Mouse (Mus musculus): Measurements from ENCODE around the gene Lrmda. TPM values are rescaled to one million over a fixed set of nuclear protein-coding genes. Genes with fewer than 3 reads are reported as not detected.

The Lrmda gene
- polyA plus RNA-seq, 1 experiment from 2014 or later = 0.94 TPM

DNA sequence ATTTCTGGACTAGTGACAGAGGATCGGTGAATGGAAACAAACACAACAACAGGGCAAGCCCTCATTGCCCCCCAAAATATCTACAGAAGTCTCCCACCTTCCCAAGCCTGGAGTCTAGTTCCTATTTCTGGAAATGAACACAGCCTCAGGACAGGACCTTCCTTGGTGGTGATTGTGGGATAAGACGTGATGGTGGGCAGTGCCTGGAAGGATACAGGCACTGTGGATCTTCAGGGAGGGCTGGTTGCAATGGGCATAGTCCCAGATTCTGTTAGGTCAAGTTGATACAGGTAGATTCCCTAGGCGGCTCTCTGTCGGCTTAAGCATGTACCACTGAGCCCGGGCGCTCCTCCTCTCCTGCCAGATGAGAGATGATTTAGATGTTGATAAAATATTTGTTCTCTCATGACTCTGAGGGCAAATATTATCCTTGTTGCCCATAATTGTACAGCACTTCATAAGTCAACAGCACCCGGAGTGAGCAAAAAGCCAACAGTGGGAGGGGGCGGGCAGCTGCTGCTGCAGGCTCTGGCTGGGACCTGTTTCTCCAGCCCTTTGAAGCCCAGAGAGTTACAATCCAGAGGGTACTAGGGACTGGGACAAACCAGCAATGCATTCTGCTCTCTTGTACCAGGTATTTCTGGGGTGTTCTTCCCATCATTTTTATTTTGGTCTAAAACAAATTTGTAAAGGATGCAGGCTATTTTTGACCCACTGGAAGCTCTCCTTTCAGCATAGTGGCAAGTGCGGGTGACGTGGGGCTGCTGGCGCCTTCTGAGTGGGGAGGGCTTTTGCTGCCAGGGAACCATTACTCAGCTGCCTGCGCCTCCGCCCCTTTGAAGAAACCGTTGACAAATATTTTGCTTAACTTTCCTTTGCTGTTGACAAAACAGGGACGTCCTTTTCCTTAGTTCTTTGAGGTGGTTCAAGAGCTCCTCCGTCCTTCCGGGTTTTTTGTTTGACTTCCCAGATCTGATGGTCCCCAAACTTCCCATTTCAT is 630.8 kb downstream of the Lrmda start:
- H3K4me1 ChIP-seq (ENCODE audit: control insufficient read depth, insufficient read depth, low read length) = peaks cover 39% of the 10 kb centered on the region
- WGBS = 38% methylated on average over 17 of the region's 17 CpGs
- no peaks in the 10 kb centered on the region for H3K9me3 ChIP-seq (replicated peaks; ENCODE audit: control insufficient read depth, low read length)
- ATAC-seq (ENCODE audit: insufficient read depth, low FRiP score) = peak; percentile 43; the same call in 1 of the 2 replicates
- peak overlapping the region; percentile 22; the same call in 1 of the 2 replicates for H3K4me2 ChIP-seq (ENCODE audit: low read depth, low read length)
- H3K27me3 ChIP-seq (ENCODE audit: control insufficient read depth, insufficient read depth, low read length) = no peaks in the 10 kb centered on the region
- H3K9ac ChIP-seq (ENCODE audit: low read length) = no peak overlapping the region; the same call in 1 of the 2 replicates
- H3K4me3 ChIP-seq (replicated peaks; ENCODE audit: low read length) = no peak overlapping the region
- H3K27ac ChIP-seq (ENCODE audit: low read length) = peak overlapping the region; percentile 75
- H3K36me3 ChIP-seq (ENCODE audit: control insufficient read depth, insufficient read depth, low read length) = no peaks in the 10 kb centered on the region

DNA sequence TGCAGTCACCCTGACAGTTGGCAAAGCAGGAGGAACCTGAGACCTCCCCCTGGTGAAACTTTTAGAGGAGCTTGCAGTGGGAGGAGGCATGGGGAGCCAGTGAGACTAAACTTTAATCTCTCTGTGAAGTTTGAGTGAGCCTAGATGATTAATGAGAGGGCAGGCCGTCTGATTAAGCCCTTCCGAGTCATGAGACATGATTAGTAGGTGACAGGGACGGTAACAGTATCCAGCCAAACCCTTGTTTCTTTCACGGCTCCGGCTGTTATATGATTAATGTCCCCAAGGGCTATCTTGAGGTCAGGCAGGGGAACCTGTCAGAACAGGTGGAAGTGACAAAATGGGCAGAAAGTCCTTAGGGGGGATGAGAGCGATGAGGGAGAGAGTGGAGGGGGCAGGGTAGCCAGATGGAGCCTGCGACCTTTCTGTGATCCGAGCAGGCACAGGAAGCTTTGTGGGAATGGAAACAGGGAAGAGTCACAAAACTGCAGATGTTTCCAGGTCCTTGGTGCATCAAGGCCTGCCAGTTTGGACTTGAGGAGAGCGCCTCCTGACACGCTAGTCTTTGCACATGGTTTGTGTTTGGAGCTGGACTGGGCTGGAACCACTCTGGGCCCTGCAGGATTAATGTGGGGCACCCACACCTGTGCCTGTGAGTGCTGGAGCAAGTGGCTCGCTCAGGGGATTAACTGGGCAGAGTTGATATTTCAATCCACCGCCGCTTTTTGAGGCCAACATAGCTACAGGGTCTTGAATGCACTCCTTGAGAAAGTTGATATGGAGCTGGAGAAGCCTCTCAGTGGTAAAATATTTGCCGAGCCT is 631.8 kb downstream of the Lrmda start:
- Histone ChIP-seq H3K4me2 (ENCODE audit: low read depth, low read length) (no peak overlapping the region), H3K27ac (ENCODE audit: low read length) (peak overlapping the region; percentile 75), H3K9me3 (replicated peaks; ENCODE audit: control insufficient read depth, low read length) (no peaks in the 10 kb centered on the region), H3K36me3 (ENCODE audit: control insufficient read depth, insufficient read depth, low read length) (no peaks in the 10 kb centered on the region), H3K4me3 (replicated peaks; ENCODE audit: low read length) (no peak overlapping the region), H3K9ac (ENCODE audit: low read length) (no peak overlapping the region; the same call in 1 of the 2 replicates), H3K4me1 (ENCODE audit: control insufficient read depth, insufficient read depth, low read length) (peaks cover 38% of the 10 kb centered on the region), H3K27me3 (ENCODE audit: control insufficient read depth, insufficient read depth, low read length) (no peaks in the 10 kb centered on the region)
- 36% methylated on average over 14 of the region's 14 CpGs for WGBS
- ATAC-seq (ENCODE audit: insufficient read depth, low FRiP score) = no peak

DNA sequence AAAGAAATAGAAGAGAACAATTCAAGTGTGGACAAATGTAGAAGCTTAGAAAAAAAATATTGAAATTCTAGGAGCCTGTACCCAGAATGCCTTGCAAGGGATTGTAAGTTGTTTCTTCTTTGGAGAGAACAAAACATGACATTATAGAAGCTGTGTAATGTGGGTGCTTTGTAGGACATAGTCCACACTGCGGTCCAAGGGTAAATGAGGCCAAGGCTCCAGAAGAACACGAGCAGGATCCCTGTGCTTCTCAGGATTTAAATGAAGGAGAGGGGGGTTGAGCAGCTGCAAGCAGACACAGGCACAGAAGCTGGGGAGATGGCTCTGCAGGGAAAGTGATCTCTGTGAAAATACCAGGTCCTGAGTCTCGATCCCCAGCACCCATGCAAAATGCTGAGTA is 643.0 kb downstream of the Lrmda start:
- H3K4me3 ChIP-seq (replicated peaks; ENCODE audit: low read length) = no peak overlapping the region
- H3K4me2 ChIP-seq (ENCODE audit: low read depth, low read length) = no peak overlapping the region
- ATAC-seq (ENCODE audit: insufficient read depth, low FRiP score) = no peak
- H3K27me3 ChIP-seq (ENCODE audit: control insufficient read depth, insufficient read depth, low read length) = no peaks in the 10 kb centered on the region
- WGBS = 48% methylated on average over 3 of the region's 3 CpGs
- H3K4me1 ChIP-seq (ENCODE audit: control insufficient read depth, insufficient read depth, low read length) = no peaks in the 10 kb centered on the region
- no peaks in the 10 kb centered on the region for H3K9me3 ChIP-seq (replicated peaks; ENCODE audit: control insufficient read depth, low read length)
- H3K27ac ChIP-seq (ENCODE audit: low read length) = no peak overlapping the region
- H3K9ac ChIP-seq (ENCODE audit: low read length) = no peak overlapping the region
- H3K36me3 ChIP-seq (ENCODE audit: control insufficient read depth, insufficient read depth, low read length) = no peaks in the 10 kb centered on the region

DNA sequence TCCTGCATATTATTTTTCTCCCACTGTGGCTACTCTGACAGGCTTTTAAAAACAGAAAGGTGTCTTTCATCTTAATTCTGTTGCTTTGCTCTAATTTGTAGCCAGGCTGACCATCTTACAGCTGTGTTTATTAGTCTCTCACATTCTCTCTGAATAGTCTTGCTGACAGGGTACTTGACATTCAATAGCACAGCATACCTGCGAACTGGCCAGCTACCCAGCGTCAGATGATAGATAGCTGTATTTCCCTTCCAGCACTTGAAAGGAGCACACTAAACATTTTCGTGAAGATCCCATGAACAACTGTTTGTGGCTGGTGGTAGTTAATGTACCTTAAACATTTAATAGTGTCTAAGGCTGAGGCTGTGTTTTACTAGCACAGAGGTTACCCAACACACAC is 646.9 kb downstream of the Lrmda start:
- Histone ChIP-seq H3K36me3 (ENCODE audit: control insufficient read depth, insufficient read depth, low read length) (no peaks in the 10 kb centered on the region), H3K4me2 (ENCODE audit: low read depth, low read length) (no peak overlapping the region), H3K27ac (ENCODE audit: low read length) (no peak overlapping the region), H3K9me3 (replicated peaks; ENCODE audit: control insufficient read depth, low read length) (no peaks in the 10 kb centered on the region), H3K9ac (ENCODE audit: low read length) (no peak overlapping the region), H3K27me3 (ENCODE audit: control insufficient read depth, insufficient read depth, low read length) (no peaks in the 10 kb centered on the region), H3K4me1 (ENCODE audit: control insufficient read depth, insufficient read depth, low read length) (no peaks in the 10 kb centered on the region), H3K4me3 (replicated peaks; ENCODE audit: low read length) (no peak overlapping the region)
- ATAC-seq (ENCODE audit: insufficient read depth, low FRiP score) = no peak
- 62% methylated on average over 3 of the region's 3 CpGs for WGBS

DNA sequence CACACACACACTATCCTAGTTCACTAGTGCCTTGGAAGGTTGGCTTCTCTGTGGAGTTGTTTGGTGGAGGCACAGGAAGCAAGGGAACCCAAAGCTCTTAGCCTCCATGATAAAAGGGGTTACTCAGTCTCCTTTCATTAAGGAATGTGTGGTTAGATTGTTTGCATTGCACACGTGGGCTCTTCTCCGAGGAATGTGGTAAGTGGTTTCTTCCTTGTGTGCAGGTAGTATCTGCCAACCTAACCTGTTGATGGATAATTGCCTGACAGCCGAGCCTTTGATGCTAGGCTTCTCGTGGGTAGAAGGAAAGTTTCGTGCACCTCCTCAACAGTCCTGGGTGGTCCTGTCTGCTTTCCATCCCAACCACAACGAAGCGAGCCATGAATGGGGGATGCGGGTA is 648.8 kb downstream of the Lrmda start:
- H3K4me2 ChIP-seq (ENCODE audit: low read depth, low read length) = no peak overlapping the region
- no peak overlapping the region for H3K27ac ChIP-seq (ENCODE audit: low read length)
- H3K4me1 ChIP-seq (ENCODE audit: control insufficient read depth, insufficient read depth, low read length) = no peaks in the 10 kb centered on the region
- H3K9ac ChIP-seq (ENCODE audit: low read length) = no peak overlapping the region
- no peak overlapping the region for H3K4me3 ChIP-seq (replicated peaks; ENCODE audit: low read length)
- no peak for ATAC-seq (ENCODE audit: insufficient read depth, low FRiP score)
- 27% methylated on average over 8 of the region's 8 CpGs for WGBS
- H3K36me3 ChIP-seq (ENCODE audit: control insufficient read depth, insufficient read depth, low read length) = no peaks in the 10 kb centered on the region
- H3K9me3 ChIP-seq (replicated peaks; ENCODE audit: control insufficient read depth, low read length) = no peaks in the 10 kb centered on the region
- H3K27me3 ChIP-seq (ENCODE audit: control insufficient read depth, insufficient read depth, low read length) = no peaks in the 10 kb centered on the region

DNA sequence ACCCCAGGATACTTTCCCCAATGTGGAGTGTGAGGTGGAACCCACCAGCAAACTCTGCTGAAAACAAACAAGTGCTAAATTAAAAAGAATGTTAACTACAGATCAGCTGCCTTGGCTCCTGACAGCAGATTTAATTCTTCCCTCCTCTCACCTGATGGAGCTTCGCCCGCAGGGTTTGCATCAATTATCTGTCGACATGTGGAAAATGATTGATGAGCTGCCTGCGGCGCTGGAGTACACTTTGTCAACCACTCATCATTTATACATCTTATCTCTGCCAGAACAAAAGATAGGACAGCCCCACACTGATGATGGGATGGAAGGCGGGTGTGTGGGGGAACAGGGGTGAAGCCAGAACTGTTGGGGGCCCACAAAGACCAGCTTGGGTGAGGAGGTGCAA is 649.2 kb downstream of the Lrmda start:
- Histone ChIP-seq H3K4me1 (ENCODE audit: control insufficient read depth, insufficient read depth, low read length) (no peaks in the 10 kb centered on the region), H3K9me3 (replicated peaks; ENCODE audit: control insufficient read depth, low read length) (no peaks in the 10 kb centered on the region), H3K36me3 (ENCODE audit: control insufficient read depth, insufficient read depth, low read length) (no peaks in the 10 kb centered on the region), H3K4me3 (replicated peaks; ENCODE audit: low read length) (no peak overlapping the region), H3K9ac (ENCODE audit: low read length) (no peak overlapping the region), H3K27ac (ENCODE audit: low read length) (no peak overlapping the region), H3K4me2 (ENCODE audit: low read depth, low read length) (no peak overlapping the region), H3K27me3 (ENCODE audit: control insufficient read depth, insufficient read depth, low read length) (no peaks in the 10 kb centered on the region)
- 31% methylated on average over 6 of the region's 6 CpGs for WGBS
- ATAC-seq (ENCODE audit: insufficient read depth, low FRiP score) = no peak

DNA sequence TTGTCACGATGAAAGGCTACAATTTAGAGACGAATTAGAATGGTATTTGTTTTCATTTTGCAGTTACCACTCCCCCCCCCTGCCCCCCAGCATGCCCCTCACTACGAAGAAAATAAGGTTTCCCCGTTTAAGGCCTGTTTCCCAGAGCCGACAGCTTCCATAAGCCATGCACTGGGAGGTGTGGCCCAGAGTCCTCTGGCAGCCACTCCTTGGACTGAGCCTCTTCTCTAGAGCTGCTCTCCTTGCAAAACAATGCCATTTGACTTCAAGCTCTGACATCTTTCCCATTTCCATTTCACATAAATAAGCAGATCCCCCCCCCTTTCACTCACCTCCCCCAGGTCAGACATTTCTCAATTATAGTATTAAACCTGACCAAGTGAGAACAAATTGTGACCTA is 654.1 kb downstream of the Lrmda start:
- no peak for ATAC-seq (ENCODE audit: insufficient read depth, low FRiP score)
- no peak overlapping the region for H3K4me3 ChIP-seq (replicated peaks; ENCODE audit: low read length)
- no peak overlapping the region for H3K9ac ChIP-seq (ENCODE audit: low read length)
- H3K9me3 ChIP-seq (replicated peaks; ENCODE audit: control insufficient read depth, low read length) = no peaks in the 10 kb centered on the region
- WGBS = 34% methylated on average over 5 of the region's 5 CpGs
- no peak overlapping the region for H3K27ac ChIP-seq (ENCODE audit: low read length)
- H3K4me1 ChIP-seq (ENCODE audit: control insufficient read depth, insufficient read depth, low read length) = no peaks in the 10 kb centered on the region
- H3K36me3 ChIP-seq (ENCODE audit: control insufficient read depth, insufficient read depth, low read length) = no peaks in the 10 kb centered on the region
- H3K4me2 ChIP-seq (ENCODE audit: low read depth, low read length) = no peak overlapping the region
- no peaks in the 10 kb centered on the region for H3K27me3 ChIP-seq (ENCODE audit: control insufficient read depth, insufficient read depth, low read length)

DNA sequence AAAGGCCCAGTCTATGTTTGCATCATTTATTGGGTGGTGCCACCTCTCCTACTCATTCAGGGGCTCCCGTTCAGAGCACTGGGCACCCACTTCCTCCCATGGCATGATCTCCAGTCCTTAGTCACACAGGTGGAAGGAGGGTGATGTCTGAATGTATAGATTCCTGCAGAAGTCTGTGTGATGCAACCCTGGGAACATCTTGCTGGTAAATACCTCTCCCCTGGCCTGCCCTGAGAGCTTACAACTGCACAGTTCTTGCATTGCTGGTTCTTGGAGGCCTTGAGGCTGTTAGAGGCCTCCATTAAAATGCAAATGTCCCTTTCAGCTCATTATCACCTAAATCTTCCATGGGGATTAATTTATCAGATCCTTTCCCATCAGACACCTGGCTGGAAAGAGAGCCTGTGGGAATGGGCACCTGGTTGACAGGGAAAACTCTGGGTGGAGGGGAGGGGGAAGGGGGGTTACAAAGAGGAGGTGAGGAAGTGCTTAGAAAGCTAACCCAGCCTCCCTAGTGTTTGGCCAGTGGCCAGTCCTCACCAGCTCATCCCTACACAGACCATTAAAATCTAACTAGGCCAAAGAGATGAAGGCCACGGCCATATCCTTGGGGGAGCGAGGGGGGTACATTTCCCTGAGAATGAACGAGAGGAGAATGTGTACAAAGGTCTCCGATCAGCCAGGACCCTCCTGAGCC is 659.6 kb downstream of the Lrmda start:
- no peak overlapping the region for H3K9ac ChIP-seq (ENCODE audit: low read length)

More for the DNA sequence above, 659.6 kb downstream of the Lrmda start:
- H3K27me3 ChIP-seq (ENCODE audit: control insufficient read depth, insufficient read depth, low read length) = no peaks in the 10 kb centered on the region
- H3K9me3 ChIP-seq (replicated peaks; ENCODE audit: control insufficient read depth, low read length) = no peaks in the 10 kb centered on the region
- 0 out of 2 replicates have a peak overlapping the region, but pooled peaks have one; percentile 56 for H3K27ac ChIP-seq (ENCODE audit: low read length)
- 67% methylated on average over 5 of the region's 5 CpGs for WGBS
- H3K36me3 ChIP-seq (ENCODE audit: control insufficient read depth, insufficient read depth, low read length) = no peaks in the 10 kb centered on the region
- no peak for ATAC-seq (ENCODE audit: insufficient read depth, low FRiP score)
- no peak overlapping the region for H3K4me2 ChIP-seq (ENCODE audit: low read depth, low read length)
- H3K4me1 ChIP-seq (ENCODE audit: control insufficient read depth, insufficient read depth, low read length) = no peaks in the 10 kb centered on the region
- no peak overlapping the region for H3K4me3 ChIP-seq (replicated peaks; ENCODE audit: low read length)
